Mouse (Mus musculus) frontal cortex, adult (tissue): Measurements from ENCODE around the gene U2af1l4.

Source experiments
- ATAC-seq: cut with Nextera tagmentation; 2 replicates; pipeline ENCODE4 v1.9.2; 2017; ENCODE audit warnings: mild to moderate bottlenecking, moderate library complexity, mixed read lengths; ENCODE audit not compliant: low TSS enrichment

Gene U2af1l4

DNA sequence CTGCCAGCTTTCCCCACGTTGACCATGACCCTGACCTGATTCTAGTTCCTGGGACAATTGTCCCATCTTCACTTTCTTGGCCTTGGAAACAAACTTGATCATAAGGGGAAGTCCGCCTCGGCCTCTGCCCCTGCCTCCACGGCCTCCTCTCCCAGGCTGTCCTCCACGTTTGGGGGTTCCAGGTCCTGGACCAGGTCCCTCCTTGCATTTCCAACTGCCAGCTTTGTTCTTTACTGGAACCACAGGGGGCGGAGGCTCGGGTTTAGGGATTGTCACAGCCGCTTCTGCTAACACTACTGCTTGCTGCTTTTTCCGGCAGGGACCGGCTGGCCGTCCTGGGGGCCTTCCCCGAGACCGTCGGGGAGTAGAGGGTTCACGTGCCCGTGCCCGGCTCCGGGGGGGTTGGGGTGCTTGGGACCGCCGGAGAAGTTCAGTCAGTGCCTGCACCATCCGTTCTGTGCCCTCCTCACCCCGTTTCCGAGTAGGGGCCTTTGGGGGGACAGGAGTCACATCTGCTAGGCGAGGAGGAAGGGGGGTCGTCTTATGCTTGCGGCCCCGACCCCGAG is 23.4 kb downstream of the U2af1l4 start:
- no peak for ATAC-seq

DNA sequence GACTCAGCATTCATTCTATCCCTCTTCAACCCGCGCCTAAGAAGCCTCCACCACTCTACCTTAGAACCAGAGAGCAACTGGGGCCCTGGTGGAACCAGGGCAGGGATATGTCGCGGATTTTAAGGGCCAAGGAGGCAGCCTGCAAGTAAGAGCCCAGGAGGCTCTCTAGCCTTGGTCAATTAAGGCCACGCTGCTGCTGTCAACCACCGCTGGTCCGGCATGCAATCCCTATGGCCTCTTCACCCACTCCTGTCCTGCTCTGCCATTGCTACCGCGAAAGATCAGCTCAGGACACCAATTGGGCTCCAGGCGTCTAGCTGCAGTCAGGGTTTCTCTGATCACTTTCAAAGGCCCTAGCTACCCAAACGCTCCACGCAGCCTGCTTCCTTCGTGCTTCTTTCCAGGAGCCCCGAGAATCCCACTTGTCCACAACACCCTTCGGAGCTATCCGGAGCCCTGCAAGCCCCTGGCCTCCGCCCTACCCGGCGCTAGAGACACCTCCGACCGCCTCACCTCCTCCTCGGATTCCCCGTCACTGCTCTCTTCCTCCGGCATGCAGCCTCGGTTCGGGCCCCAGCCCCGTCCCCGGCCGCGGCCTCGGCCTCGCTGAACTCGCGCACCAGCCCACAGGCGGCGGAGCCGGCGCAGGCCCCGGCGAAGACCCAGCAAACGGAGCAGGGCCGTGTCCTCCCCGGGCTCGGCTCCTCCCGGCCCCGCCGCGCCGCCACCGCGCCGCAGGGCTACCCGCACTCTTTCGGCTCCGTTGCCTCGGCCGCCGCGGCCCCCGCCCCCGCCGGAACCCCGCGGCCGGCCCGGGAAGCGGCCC is 25.0 kb downstream of the U2af1l4 start:
- ATAC-seq, result peak; percentile 4; the same call in 1 of the 2 replicates

DNA sequence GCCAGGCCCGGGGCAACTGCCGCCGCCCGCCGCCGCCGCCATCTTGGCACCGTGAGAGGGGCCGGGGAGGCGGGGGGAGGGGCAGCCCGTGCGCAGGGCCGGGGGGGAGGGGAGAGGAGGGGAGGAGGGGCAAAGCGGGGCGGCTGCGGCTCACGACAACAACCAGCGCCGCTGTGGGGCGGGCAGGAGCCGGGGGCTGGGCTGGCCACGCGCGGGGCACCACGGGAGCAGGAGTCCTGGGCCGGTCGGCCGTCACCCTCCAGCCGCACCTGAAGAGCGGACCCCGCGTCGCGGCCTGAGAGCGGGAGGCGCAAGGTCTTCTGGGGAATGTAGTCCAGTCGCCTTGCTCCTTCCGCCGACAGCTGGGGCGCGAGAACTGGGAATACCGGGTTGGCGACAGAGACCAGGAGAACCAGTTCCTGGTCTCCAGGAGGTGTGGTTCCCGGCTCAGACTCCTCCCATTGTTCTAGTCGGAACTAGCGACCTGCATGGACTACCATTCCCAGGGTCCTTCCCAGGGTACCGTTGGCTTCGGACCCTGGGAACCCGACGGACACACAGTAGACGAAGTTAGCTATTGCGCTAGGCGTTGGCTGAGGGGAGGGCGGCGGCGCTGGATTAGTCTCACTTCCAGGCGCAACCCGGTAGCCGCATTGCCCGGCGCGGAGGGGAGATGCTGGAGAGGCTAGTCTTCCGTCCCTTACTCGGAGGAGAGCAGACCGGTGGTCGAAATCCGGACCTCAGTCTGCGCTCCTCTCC is 25.8 kb downstream of the U2af1l4 start, which contains the start of gene Kmt2b:
Kmt2b (minus strand) TSS at position 51 of the 759 bp plus-strand sequence.
- peak; percentile 90 for ATAC-seq

DNA sequence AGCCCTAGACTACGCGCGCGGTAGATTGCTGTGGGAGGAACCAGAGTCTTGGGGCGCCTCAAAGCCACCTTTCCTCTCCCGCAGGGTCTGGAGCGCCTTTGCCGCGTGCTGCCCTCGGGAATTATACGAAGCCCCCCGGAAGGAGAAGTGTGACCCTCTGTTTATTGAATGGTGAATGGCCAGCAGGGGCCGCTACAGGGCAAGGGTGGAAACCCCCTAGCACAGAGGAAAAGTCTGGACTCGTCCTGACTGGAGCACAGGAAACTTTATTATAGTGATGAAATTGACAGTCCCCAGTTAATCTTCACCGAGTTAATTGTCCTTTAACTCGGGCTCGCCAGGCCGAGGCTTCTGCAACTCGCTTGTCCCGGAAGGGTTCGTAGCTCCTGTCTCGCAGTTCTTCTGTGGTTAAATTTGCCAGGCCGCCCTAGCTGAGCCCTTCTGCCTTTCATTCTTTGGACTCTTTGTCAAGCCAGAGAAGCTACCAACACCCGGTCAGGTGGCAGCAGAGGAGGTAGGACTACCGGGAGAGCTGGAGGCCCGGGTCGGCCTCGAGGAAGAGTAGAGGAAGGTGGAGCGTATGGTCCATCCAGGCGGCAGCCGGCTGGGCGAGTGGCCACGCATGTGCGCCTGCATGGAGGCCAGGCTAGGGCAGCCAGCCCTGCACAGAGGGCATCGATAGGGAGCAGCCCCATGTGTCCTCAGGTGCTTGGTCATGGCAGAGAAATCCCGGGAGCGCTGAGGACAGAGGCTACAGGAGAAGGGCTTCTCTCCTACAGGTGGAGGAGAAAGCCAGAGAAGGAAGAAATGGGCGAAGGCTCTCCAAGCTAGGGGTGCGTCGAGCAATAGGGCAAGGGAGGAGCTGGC is 26.6 kb downstream of the U2af1l4 start:
- peak; percentile 29; the same call in 1 of the 2 replicates for ATAC-seq

DNA sequence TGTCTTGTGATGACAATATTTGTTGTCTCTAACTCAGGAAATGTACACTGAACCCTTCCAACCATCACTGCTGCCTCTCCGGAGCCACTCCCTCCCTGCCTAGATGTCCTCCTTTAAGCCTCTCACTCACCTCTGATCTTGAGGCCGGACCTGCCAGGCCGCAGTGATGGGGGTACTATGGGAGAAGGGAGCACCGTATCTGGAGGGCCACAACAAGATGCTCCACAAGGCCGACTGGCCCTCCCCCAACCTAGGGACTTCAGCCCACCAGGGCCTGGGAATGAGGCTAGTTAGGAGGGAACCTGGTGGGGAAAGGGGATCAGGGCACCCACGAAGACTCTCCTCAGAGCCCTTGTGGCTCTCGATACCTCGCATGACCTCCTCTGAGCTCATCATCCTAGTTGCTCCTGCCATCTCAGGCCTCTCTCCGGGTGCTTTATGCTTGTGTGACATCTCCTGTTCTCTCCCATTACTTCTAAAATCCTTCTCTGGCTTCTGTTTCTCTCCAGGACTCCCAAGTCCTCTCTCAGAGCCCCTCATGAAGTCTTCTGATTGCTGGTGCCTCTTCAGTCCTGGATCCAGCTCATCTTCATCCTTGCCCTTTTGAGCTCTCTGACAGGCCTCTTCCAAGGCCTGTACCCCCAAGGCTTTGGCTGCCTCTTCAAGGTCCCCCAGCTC is 28.0 kb downstream of the U2af1l4 start:
- ATAC-seq, result no peak

DNA sequence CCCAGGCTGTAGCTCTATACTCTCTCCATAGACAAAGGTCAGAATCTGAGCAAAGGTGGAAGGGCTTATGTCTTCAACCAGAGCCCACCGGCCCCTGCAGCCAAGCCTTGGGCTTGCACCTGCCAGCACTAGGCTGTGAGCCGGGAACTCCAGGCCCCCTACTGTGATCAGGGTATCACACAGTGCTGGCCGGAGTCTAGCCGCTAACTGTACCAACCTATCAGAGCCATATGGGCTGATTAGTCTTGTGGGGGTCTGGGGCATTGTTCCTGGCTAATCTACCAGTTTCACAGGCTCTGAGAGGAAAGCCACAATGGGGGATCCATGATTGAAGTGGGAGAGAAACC is 28.5 kb downstream of the U2af1l4 start:
- ATAC-seq, result no peak

DNA sequence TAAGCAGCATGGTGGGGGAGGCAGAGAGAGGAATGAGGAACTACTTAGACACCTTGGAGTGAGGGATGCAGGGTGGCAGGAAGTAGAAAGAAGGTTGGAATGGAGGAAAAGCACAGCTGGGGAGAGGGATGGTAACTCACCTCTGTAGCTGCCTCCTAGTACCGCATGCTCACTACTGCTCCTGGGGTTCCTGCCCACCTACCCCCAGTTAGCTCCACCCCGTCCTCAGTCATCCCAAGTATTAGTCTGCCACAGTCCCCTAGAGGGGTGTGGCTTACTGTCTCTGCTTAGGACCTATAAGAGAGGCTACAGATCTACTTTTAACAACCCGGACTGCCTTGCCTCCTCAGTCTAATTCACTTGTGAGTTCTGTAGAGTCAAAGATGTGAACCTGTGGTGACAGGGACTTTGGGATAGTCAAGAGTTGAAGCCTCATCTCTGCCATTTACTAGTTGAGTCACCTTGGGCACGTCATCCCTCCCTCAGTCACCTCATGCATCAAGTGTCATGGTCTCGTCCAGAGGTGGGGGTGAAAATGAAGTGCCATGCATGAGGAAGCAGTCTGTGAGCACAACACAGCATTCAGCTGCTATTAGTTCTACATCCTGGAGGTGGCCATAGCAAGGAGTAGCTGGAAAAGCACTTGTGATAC is 29.8 kb downstream of the U2af1l4 start:
- no peak for ATAC-seq

DNA sequence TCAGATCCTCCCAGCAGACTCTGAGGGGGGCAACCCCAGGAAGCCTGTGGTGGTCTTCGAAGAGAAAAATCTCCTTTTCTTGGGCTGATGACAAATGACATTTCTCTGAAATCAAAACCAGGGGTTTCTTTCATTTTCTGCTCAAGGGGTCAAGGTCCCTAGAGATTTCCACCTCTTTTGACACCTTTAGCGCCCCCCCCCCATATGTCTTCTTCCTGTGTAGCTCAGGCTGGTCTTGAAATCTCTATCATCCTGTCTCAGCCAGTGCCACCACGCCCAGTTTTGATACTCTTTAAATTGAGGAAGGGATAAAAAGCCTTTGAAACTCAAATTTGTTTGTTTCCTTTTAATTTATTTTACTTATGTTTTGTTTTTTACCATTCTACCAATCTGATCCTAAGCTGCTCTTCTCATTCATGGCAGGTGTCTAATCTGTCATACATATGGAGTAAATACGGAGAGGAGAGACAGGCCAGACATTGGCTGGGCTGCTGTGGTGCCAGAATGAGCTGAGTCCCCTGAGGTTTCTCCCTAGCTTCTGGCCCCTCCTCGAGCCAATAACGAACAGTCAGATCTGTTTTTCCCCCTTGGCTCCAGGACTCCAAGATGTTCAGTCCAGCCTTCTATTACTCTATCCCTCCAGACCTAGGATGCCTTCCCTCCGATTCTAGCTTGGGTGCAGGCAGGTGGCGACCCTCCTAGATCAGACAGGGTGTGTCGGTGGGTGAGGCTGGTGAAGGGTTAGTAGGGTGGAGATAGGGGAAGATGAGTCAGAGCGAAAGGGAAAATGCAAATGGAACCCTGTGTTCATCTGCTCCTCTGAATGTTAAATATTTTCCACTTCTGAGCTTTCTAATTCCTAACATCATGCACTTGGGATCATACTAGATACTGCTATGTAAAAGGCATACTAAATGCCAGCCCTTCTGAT is 30.7 kb downstream of the U2af1l4 start:
- ATAC-seq, result no peak

DNA sequence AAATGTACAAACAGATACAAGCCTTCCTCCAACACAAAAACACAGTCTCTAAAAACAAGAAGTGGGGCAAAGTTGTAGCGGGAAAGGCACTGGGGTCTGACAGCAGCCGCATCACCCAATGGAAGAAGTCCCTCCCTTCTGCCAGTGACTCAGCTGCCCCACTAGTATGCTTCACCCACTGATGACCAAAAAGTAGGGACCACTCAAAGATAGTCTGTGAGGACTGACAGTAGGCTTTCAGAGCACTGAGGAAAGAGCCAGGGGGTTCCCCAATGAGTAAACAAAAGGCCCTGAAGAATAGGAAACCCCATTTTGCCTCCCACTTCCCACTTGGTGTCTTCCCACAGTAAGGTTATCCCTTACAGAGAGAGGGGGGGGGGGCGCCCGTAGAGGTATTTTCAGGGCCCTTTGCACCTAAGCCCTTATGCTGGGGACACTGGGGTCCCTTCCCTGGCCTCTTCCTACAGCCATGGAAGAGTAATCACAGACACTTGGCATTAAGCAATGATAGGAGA is 31.5 kb downstream of the U2af1l4 start:
- no peak for ATAC-seq

DNA sequence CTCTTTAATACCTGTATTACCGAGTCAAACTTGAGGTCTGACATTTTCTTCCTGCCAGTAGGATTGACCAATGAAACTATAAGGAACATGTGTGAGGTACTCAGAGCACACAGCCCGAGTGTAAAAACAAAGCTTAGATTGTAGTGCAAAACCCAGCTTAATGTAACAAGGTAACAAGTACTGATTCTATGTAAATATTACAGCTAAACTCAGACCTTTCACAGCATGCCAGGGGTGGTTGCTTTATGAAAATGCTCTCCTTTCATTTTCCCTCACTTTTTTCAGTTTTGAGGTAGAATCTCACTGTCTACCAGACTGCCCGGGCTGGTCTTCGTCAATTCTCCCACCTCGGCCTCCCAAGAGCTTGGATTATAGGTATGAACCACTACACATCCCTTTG is 33.0 kb downstream of the U2af1l4 start:
- ATAC-seq, result no peak

DNA sequence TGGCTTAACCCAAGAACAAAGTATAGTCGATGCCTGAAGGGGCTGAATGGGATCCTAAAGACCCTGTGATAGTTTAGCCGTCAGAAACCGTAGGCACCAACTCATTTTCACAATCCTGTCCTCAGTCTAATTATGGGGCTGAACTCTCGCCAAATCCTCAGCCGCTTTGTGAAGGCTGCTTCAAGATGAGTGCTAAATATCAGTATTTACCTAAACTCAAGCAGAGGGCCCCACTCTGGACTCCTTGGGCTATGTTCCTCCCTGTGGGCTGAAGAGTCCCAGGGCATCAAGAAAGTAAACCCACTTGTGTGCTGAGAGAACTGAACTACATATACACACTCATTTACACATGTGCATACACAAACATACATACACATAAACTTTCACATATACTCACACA is 33.7 kb downstream of the U2af1l4 start:
- ATAC-seq, result no peak

DNA sequence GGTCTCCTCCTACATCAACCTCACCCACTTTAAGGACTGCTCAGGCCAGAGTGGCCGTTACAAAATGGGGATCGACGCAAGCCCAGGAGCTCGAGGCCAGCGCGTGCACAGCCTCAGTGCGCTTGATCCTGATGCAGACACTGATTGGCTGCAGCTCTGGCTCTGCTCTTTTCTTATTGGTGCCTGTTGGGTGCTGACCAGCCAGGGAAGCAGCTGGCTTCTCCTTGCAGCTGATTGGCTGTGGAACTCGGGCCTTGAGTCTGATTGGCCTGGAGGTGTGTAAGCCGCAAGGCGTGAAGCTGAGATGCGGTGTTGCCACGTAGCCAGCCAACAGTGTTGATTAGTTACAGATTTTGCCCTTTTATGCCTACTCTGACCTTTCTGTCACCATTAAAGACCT is 35.7 kb downstream of the U2af1l4 start, which contains the start of gene Zbtb32:
Zbtb32 (minus strand) TSS at position 124 of the 400 bp plus-strand sequence.
- ATAC-seq, result no peak

DNA sequence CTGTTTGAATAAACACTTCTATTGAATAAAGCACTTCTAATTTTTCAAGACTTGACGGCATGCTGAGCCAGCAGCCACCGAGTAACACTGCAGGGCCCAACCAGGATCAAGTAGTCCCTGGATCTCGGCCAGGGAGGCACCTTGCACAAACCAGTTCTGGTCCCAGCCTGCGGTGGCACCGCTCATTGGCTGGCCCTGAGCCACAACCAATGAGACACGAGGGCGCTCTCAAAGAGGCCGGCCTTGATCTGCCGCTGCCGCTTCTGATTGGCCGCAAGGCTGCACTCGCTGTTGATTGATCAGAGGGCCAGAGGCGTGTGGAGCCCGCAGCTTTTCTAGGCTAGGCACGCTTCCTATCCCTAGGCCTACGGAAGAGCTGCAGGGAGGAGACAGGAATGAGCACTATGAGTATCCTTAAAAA is 36.8 kb downstream of the U2af1l4 start:
- ATAC-seq, result peak; percentile 98

DNA sequence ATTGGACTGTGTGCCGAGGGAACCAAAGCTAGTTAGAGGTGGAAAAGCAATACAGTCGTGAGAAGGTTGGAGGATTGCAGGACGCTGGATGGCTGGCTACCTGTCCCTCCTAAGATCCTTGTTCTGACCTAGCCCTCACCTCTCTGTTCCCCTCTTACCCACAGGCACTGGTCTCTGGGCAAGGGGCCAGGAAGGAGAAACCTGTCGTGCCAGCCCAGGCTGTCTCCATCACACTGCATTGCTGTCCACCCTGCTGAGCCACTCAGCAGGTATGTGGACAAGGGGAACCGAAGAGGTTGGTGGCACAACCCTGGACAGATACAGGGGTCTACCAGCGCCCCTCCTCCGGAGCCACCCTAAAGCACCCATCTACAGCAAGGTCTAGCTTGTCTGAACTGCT is 37.5 kb downstream of the U2af1l4 start:
- no peak for ATAC-seq

DNA sequence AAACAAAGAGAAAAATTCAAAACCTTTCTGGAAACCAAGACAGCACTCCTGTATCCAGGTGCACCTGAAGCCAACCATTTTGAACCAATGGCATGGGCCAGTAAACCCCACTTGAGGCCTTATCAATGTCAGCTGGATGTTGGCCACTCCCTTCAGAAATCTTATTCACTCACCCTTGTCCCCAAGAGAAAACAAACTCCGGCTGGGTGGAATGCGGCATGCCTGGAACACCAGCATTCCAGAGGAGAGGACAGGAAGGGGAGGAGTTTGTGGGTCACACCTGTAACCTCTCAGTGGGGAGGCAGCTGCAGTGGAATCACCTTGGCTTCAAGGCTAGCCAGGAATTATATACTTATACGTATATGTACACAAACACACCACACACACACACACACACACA is 39.5 kb downstream of the U2af1l4 start:
- no peak for ATAC-seq

DNA sequence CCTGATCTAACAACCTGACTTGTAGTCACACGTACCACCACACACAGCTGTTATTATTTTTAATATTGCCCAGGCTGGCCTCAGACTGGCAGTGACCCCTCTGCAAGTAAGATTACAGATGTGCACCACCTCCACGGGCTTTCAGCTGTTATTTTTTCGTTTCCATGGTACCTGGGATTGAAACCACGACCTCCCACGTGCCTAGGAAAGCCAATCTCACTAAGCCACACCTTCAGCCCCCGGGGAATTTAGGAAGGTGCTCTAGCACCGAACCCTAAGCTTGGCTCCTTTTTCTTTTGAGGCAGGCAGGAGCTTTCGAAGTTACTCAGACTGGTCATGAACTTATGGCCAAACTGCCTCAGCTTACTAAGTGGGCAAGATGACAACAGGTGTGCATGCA is 41.3 kb downstream of the U2af1l4 start:
- ATAC-seq, result no peak

DNA sequence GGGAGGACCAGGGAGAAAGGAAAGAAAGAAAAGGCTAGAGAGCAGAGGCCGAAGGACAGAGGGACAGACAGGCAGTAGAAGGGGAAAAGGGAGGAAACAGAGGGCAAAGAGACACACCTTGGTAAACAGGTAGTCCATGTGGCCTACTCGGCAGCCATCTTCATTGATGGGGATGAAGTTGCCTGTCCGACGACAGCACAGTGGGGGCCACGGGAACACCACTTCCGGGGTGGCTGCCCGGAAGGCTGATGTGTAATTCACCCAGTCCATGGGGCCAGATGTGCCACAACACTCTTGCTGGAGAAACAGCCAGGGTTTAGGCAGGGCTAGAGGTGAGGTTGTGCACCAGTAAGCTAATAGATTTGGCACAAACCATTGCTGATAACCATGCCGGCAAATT is 41.8 kb downstream of the U2af1l4 start:
- no peak for ATAC-seq

DNA sequence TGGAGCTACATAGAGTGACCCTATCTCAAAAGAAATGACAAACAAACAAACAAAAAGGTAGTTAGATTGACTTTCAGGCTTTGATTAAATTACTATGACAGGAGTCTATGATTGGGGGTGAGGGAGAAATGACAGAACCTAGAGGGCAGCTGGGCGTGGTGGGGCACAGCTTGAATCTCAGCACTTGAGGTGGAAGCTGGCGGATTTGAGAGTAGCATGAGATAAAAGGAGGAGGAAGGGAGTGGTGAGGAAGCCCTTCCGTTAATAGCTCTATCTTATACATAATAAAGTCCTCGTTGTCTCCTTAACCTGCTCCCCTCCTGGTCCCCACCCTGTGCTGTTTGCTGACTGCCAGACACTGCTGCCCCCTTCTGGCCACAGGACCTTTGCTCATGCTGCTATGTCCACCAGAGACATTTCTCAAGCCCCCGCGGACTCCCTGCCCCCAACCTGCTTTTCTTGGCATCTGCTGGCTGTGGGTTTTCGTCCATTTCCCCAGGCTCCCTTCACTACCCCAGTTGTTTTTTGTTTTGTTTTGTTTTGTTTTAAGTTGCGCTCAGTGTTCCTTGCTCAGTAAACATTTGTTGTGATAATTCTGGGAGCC is 44.7 kb downstream of the U2af1l4 start:
- no peak for ATAC-seq

DNA sequence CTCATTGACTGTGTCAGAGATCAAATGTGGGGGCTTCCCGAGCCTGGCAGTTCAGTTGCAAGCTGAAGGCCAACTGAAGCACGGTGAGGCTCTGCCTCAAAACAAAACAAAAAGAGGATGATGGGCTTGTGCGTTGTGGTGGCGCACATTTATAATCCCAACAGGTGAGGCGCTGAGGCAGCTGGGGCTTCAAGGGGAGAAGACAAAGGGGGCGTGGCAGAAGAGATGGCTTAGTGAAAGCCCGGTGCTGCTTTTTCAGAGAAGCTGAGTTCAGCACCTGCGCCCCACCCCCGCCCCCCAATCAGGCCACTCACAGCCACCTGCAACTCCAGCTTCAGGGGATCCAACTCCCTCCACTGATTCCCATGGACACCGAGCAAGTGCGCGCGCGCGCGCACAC is 45.4 kb downstream of the U2af1l4 start:
- no peak for ATAC-seq
